Mouse (Mus musculus) midbrain, embryonic 12.5 days (tissue): Measurements from ENCODE around the gene Olfr229. TPM values are rescaled to one million over a fixed set of nuclear protein-coding genes. Genes with fewer than 3 reads are reported as not detected.
"Not testable (repeated sequence)": the region's sequence is repeated elsewhere in the genome, so short reads cannot be mapped to it uniquely, and the experiment has no call there.

Experiments
- ATAC-seq: fragments of 200-750 bp; cut with Nextera tagmentation; 2 replicates; pipeline ENCODE4 v1.8.0; 2017; ENCODE audit warnings: low read depth, moderate TSS enrichment, moderate library complexity; ENCODE audit not compliant: low FRiP score
- H3K27ac ChIP-seq: fragments of 300-500 bp; sonication (generic); replicated peaks from 2 replicates; pipeline ENCODE4 v1.5.1; 2016; ENCODE audit warnings: mild to moderate bottlenecking
- H3K27me3 ChIP-seq: fragments of 300-500 bp; sonication (generic); 2 replicates; pipeline ENCODE4 v1.6.1; 2016; ENCODE audit warnings: mild to moderate bottlenecking
- H3K36me3 ChIP-seq: fragments of 300-500 bp; sonication (generic); 2 replicates; pipeline ENCODE4 v1.6.1; 2016
- H3K4me1 ChIP-seq: fragments of 300-500 bp; sonication (generic); 2 replicates; pipeline ENCODE4 v1.6.1; 2016
- H3K4me2 ChIP-seq: fragments of 300-500 bp; sonication (generic); replicated peaks from 2 replicates; pipeline ENCODE4 v1.6.1; 2016; ENCODE audit warnings: mild to moderate bottlenecking, moderate library complexity
- H3K4me3 ChIP-seq: fragments of 300-500 bp; sonication (generic); 2 replicates; pipeline ENCODE4 v1.5.1; 2016; ENCODE audit warnings: mild to moderate bottlenecking
- H3K9ac ChIP-seq: fragments of 300-500 bp; sonication (generic); replicated peaks from 2 replicates; pipeline ENCODE4 v1.6.1; 2016; ENCODE audit warnings: mild to moderate bottlenecking, moderate library complexity
- H3K9me3 ChIP-seq: fragments of 300-500 bp; sonication (generic); 2 replicates; pipeline ENCODE4 v1.6.1; 2016; ENCODE audit warnings: mild to moderate bottlenecking
- WGBS: fragments of 180-500 bp; shearing (Covaris S2); methylation state at CpG from one replicate; pipeline ENCODE4 v1.1.7; 2016; 5-methylcytosine and 5-hydroxymethylcytosine counted together
- polyA plus RNA-seq: library from polyadenylated mRNA; unstranded; fragments of >200 nt; fragmentation: Nextera tagmentation; extraction: Ambion mirVana; gene quantifications from 2 replicates; pipeline ENCODE4 v1.2.1, GENCODE M21; 2016

Gene Olfr229
- not detected in 2 replicates for polyA plus RNA-seq

GRCm38 (mm10) chr9:39907036-39907435, at the start of gene Olfr229:
TSS of gene Olfr229 (plus strand) at chr9:39907336.
- Histone ChIP-seq H3K9ac (no peak within 1 kb of the TSS), H3K27me3 (no peaks in the 10 kb centered on the region), H3K9me3 (no peaks in the 10 kb centered on the region), H3K4me3 (no peak within 1 kb of the TSS), H3K36me3 (no peaks in the 10 kb centered on the region), H3K4me1 (no peaks in the 10 kb centered on the region), H3K4me2 (no peak within 1 kb of the TSS), H3K27ac (no peak within 1 kb of the TSS)
- 74% methylated on average over 2 of the region's 2 CpGs for WGBS
- ATAC-seq = no peak

GRCm38 (mm10) chr9:39866122-39866521, 41.0 kb upstream of the Olfr229 start, which contains the start of gene Olfr972:
TSS of gene Olfr972 (plus strand) at chr9:39866422.
- H3K4me3 ChIP-seq = no peak within 1 kb of the TSS
- no peaks in the 10 kb centered on the region for H3K4me1 ChIP-seq
- H3K27ac ChIP-seq = no peak within 1 kb of the TSS
- H3K27me3 ChIP-seq = no peaks in the 10 kb centered on the region
- no peak within 1 kb of the TSS for H3K4me2 ChIP-seq
- ATAC-seq = no peak
- no peaks in the 10 kb centered on the region for H3K9me3 ChIP-seq
- no peaks in the 10 kb centered on the region for H3K36me3 ChIP-seq
- WGBS = 68% methylated on average over 2 of the region's 2 CpGs
- no peak within 1 kb of the TSS for H3K9ac ChIP-seq

DNA sequence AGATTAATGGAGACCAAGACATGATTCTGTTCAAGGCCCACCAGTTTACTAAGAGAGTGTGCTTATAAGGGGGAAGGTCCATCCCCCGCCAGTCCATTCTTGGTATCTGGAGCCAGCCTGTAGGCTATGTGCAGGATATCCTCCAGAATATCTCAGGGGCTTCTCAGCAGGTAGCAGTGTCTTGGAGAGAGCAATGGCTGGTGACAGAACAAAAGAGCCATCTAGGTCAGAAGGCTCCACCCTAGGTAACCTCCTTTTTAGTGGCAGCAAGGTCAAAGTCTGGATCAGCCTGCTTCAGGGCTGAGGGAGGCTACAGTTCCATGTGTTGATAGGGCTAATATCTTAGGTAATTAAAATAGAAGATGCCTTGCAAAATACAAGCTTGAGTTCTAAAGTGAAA, 35.1 kb upstream of the Olfr229 start:
- 95% methylated on average over 1 of the region's 1 CpGs for whole genome bisulfite sequencing
- ATAC-seq = not testable (repeated sequence)

GRCm38 (mm10) chr9:39877541-39878396, 29.4 kb upstream of the Olfr229 start:
- H3K4me2 ChIP-seq = not testable (repeated sequence)
- ATAC-seq = peak; percentile 82

More for the DNA sequence above, 35.1 kb upstream of the Olfr229 start:
- H3K27ac ChIP-seq, H3K4me3 ChIP-seq, H3K36me3 ChIP-seq, H3K4me1 ChIP-seq, H3K4me2 ChIP-seq, H3K9ac ChIP-seq, H3K27me3 ChIP-seq, H3K9me3 ChIP-seq: not testable (repeated sequence)

DNA sequence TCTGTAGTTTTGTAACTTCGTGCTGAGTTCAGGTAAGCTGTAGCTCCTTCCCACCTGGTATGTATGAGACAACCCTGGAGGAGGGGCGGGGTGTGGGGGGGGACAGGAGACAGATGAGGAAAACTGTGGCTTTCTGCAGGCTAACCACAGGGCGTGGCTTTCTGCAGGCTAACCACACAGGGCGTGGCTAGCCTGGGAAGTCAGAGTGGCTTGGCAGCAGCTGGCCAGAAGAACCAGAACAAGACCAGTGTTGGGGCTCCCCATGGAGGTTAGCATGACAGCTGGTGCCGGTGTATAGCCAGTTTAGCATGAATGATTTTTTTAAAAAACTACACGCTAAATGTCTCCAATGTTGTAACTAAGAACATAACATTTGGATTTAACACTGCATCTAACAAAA, 2.0 kb upstream of the Olfr229 start:
- 87% methylated on average over 6 of the region's 6 CpGs for WGBS

More at GRCm38 (mm10) chr9:39877541-39878396, 29.4 kb upstream of the Olfr229 start:
- H3K27ac ChIP-seq, H3K27me3 ChIP-seq, H3K9me3 ChIP-seq, H3K4me1 ChIP-seq, H3K36me3 ChIP-seq, H3K9ac ChIP-seq, H3K4me3 ChIP-seq: not testable (repeated sequence)
- WGBS = no CpG with 5 or more reads among the region's 4 CpGs

GRCm38 (mm10) chr9:39909939-39910338, 2.8 kb downstream of the Olfr229 start:
- 92% methylated on average over 3 of the region's 3 CpGs for WGBS

More for the DNA sequence above, 2.0 kb upstream of the Olfr229 start:
- Histone ChIP-seq H3K9me3 (no peaks in the 10 kb centered on the region), H3K4me3 (no peak overlapping the region), H3K36me3 (no peaks in the 10 kb centered on the region), H3K27me3 (no peaks in the 10 kb centered on the region), H3K4me2 (no peak overlapping the region), H3K4me1 (no peaks in the 10 kb centered on the region), H3K9ac (no peak overlapping the region), H3K27ac (no peak overlapping the region)
- no peak for ATAC-seq

DNA sequence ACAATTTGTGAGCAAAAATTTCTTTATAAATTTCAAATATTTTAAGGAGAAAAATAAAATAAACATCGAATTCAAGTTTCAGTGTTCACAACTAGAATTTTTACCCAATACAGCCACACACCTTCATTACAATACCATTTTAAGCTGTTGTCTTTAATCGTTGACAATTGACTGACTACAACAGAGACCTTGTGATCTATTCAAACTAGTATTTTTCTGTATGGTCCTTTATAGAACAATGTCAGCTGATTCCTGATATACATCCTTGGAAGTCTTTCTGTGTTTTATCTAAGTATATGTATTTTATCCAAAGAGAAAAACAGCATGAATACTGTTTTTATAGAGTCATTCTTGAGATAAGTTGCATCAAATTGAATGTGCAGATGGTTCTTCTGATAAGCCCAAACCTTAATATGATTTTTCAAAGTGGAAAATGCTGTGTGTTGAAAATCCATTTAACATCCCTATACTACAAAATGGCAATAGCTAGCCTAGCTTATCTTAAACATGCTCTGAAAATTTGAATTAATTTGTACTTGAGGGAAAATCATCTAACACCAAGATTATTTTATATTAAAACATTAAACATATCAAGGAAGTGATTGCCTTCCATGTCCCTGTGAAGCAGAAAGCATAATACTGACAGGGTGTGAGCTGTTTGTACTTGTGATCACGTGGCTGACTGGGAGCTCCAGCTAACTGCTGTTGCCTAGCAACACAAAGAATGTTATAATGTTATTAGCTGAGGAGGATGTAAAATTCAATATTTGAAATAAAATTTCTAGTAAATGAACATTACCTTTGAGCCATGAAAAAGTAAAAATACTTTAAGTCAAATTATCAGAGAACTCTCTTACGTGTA, 21.1 kb downstream of the Olfr229 start:
- peak; percentile 88 for ATAC-seq

More at GRCm38 (mm10) chr9:39909939-39910338, 2.8 kb downstream of the Olfr229 start:
- Histone ChIP-seq H3K36me3 (no peaks in the 10 kb centered on the region), H3K4me3 (no peak overlapping the region), H3K4me1 (no peaks in the 10 kb centered on the region), H3K9ac (no peak overlapping the region), H3K9me3 (no peaks in the 10 kb centered on the region), H3K4me2 (no peak overlapping the region), H3K27ac (no peak overlapping the region), H3K27me3 (no peaks in the 10 kb centered on the region)
- ATAC-seq = no peak

GRCm38 (mm10) chr9:39928837-39929236, 21.7 kb downstream of the Olfr229 start:
- ATAC-seq, H3K4me1 ChIP-seq, H3K36me3 ChIP-seq, H3K4me2 ChIP-seq, H3K9ac ChIP-seq, H3K4me3 ChIP-seq, H3K9me3 ChIP-seq, H3K27me3 ChIP-seq, H3K27ac ChIP-seq: not testable (repeated sequence)
- 51% methylated on average over 1 of the region's 1 CpGs for WGBS

More for the DNA sequence above, 21.1 kb downstream of the Olfr229 start:
- no CpG with 5 or more reads among the region's 4 CpGs for WGBS
- not testable (repeated sequence) for H3K4me2 ChIP-seq, H3K36me3 ChIP-seq, H3K27ac ChIP-seq, H3K9ac ChIP-seq, H3K9me3 ChIP-seq, H3K4me1 ChIP-seq, H3K4me3 ChIP-seq, H3K27me3 ChIP-seq

- H3K4me1 ChIP-seq = no peaks in the 10 kb centered on the region
- WGBS = 91% methylated on average over 1 of the region's 1 CpGs
- no peaks in the 10 kb centered on the region for H3K36me3 ChIP-seq
- H3K9me3 ChIP-seq = no peaks in the 10 kb centered on the region
- no peak within 1 kb of the TSS for H3K4me2 ChIP-seq
- H3K4me3 ChIP-seq = no peak within 1 kb of the TSS
- H3K9ac ChIP-seq = no peak within 1 kb of the TSS
- ATAC-seq = no peak
- no peaks in the 10 kb centered on the region for H3K27me3 ChIP-seq
- no peak within 1 kb of the TSS for H3K27ac ChIP-seq
These were observed 30.1 kb downstream of the Olfr229 start, which contains the start of gene Olfr974 for GRCm38 (mm10) chr9:39937201-39937600. TSS of gene Olfr974 (plus strand) at chr9:39937501.

DNA sequence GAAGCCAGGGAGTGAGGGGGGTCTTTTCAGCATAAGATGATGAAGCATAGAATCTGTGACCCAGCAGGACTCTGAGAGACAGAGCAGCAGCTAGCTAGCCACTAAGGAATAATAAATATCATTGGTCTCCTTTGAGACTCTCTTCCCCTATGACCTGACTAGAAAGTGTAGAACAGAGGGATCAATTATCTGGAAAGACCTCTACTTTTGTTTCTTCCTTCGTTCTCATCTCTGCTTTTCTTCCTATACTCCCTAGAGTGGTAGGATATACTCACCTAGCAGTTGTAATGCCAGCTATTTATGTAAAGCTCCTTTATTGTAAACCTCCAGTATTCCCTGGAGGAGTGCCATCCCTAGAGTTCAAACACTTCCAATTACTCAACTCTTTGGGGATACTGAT, 44.8 kb downstream of the Olfr229 start, which contains the start of gene Olfr975:
Gene Olfr975, minus strand, starts transcription at position 101 of the 400 bp plus-strand sequence.
- Histone ChIP-seq H3K4me3 (no peak within 1 kb of the TSS), H3K9ac (no peak within 1 kb of the TSS), H3K9me3 (no peaks in the 10 kb centered on the region), H3K27ac (no peak within 1 kb of the TSS), H3K36me3 (no peaks in the 10 kb centered on the region), H3K4me2 (no peak within 1 kb of the TSS), H3K4me1 (no peaks in the 10 kb centered on the region), H3K27me3 (no peaks in the 10 kb centered on the region)
- no peak for ATAC-seq
- WGBS = 59% methylated on average over 1 of the region's 1 CpGs

- H3K4me2 ChIP-seq, H3K27me3 ChIP-seq, H3K36me3 ChIP-seq, H3K27ac ChIP-seq, H3K4me3 ChIP-seq, H3K9me3 ChIP-seq, H3K4me1 ChIP-seq, H3K9ac ChIP-seq, ATAC-seq: not testable (repeated sequence)
- 86% methylated on average over 6 of the region's 9 CpGs for WGBS
These were observed 53.9 kb downstream of the Olfr229 start, which contains the start of gene Olfr976 for GRCm38 (mm10) chr9:39961033-39961432. TSS of gene Olfr976 (minus strand) at chr9:39961133.
